Mouse (Mus musculus) brain, embryonic 14.5 days (tissue): ENCODE measurements around the gene Cxcl9.

ENCODE experiments used
- CTCF ChIP-seq: fragments of 200-500 bp; IDR thresholded peaks from 2 replicates; pipeline ENCODE4 v1.5.1; 2012; ENCODE audit warnings: inconsistent platforms, mild to moderate bottlenecking, moderate library complexity, borderline replicate concordance; ENCODE audit not compliant: insufficient read depth, insufficient read length; ENCODE audit errors: extremely low read depth
- POLR2A ChIP-seq: fragments of 200-500 bp; IDR thresholded peaks from 2 replicates; pipeline ENCODE4 v1.6.1; 2012; ENCODE audit warnings: mild to moderate bottlenecking, inconsistent platforms, borderline replicate concordance; ENCODE audit not compliant: poor library complexity, insufficient read depth, insufficient read length, severe bottlenecking; ENCODE audit errors: extremely low read depth

DNA sequence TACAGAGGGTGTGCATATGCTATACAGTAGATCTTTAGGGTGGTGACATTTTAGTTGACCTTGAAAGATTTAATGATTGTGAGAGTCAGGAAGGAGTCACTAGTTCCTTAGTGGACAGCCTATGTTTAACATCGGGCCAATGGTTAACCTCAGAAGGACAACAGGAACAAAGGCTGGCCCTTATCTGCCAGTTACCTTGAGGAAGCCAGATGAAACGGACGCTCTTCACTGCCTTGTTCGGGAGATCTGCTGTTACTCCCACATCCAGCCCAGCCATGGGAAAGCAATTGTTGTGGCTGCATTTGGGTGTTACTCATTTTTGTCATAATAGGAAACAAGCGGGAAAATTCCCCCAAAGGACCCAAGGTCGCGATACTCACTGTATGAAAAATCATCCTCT is 14.1 kb downstream of the Cxcl9 start:
- TF ChIP-seq CTCF: no peak
- TF ChIP-seq POLR2A: no peak
